Mouse (Mus musculus): ENCODE measurements at regions not wholly inside any gene's neighbourhood (a gene's known extent, or its start where the extent isn't known, plus 50 kb on each side); places are given as distances from the start of the nearest gene placed in this dataset.

DNA sequence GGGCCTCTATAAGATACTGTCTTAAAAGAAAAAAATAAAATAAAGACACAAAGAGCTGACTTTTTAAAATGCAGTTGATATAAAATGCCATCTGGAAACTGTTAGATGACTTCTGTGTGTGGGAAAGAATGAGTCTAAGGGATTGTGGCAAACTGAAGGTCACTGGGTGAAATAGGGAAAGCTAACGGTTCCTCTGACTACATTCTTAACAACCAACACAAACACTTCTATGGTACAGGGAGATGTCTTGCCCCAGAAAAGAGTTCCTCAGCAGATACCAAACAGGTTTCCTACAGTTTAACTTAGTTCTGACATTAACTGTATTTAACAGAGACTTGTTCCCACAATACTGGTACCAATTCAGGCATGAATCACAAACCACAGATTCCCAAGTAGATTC lies 103.6 kb upstream of the Nt5c1b start:
- Histone ChIP-seq H3K27me3 (replicated peaks; ENCODE audit: control insufficient read depth, insufficient read depth, low read length) (no peaks in the 10 kb centered on the region), H3K9me3 (ENCODE audit: control insufficient read depth, low read length) (no peaks in the 10 kb centered on the region), H3K4me2 (ENCODE audit: low read length) (no peak overlapping the region), H3K4me1 (ENCODE audit: control insufficient read depth, insufficient read depth, low read depth, low read length) (no peaks in the 10 kb centered on the region), H3K27ac (ENCODE audit: low read depth, low read length) (no peak overlapping the region), H3K9ac (ENCODE audit: low read depth, low read length) (no peak overlapping the region), H3K36me3 (ENCODE audit: control insufficient read depth, insufficient read depth, low read length) (no peaks in the 10 kb centered on the region), H3K4me3 (ENCODE audit: low read length) (no peak overlapping the region)
- no peak for ATAC-seq
- WGBS: 95% methylated on average over 1 of the region's 1 CpGs

DNA sequence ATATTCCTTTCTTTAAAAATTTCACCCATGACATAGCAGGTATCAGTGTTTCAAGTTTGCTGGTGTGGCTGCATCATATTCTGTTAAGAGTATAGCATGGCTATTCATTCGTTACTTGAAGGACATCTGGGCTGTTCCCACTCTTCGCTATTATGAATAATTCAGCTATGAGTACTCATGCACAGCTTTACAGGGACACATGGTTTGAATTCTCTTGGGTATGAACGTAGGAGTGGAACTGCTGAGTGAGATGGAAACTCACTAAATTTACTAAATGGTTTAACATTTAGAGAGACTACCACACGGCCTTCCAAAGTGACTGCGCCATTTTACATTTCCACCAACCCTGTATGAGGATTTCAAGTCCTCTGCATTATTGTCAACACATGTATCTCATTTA lies 97.7 kb upstream of the Nt5c1b start:
- ATAC-seq: no peak
- H3K27ac ChIP-seq (ENCODE audit: low read depth, low read length): no peak overlapping the region
- no peak overlapping the region for H3K9ac ChIP-seq (ENCODE audit: low read depth, low read length)
- 87% methylated on average over 5 of the region's 5 CpGs for WGBS
- no peaks in the 10 kb centered on the region for H3K27me3 ChIP-seq (replicated peaks; ENCODE audit: control insufficient read depth, insufficient read depth, low read length)
- H3K36me3 ChIP-seq (ENCODE audit: control insufficient read depth, insufficient read depth, low read length): no peaks in the 10 kb centered on the region
- no peak overlapping the region for H3K4me2 ChIP-seq (ENCODE audit: low read length)
- no peaks in the 10 kb centered on the region for H3K4me1 ChIP-seq (ENCODE audit: control insufficient read depth, insufficient read depth, low read depth, low read length)
- no peaks in the 10 kb centered on the region for H3K9me3 ChIP-seq (ENCODE audit: control insufficient read depth, low read length)
- no peak overlapping the region for H3K4me3 ChIP-seq (ENCODE audit: low read length)

DNA sequence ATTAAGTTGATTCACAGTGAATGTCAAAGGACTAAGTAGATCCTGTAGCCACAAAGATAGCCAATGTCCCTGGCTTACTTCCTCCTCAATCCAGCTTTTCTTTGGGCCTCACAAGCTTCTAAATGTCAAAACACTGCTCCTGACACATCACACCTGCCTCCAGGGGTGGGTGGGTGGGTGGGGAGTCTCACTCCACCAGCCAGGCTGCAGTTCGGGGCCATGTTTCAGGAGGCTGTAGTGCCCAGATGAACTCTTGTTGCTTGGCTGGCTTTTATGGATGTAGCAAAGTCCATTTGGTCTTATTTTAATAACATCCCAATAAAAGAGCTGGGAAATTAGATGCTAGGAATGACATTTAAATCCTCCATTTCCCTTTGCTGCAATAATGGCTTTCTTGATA lies 94.5 kb upstream of the Nt5c1b start:
- ATAC-seq: no peak

DNA sequence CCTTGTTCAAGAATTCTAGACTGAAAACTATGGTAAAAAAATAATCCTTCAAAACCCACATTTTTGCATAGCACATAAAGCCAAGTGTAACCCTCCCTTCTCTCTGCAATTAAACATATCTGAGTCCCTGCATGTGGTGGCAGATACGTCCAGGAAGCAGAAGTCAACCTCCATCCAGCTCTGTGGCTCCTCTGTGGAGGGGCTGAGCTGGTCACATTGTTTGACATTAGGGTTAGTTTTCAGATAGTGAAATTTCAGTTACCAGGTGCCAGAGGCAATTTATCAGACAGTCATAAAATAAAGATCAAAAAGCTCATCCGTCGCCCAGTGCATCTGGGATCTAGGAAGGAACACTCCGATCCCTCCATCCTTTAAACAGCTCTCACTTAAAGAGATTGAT lies 77.1 kb upstream of the Nt5c1b start:
- Histone ChIP-seq H3K27ac (ENCODE audit: low read depth, low read length) (no peak overlapping the region), H3K27me3 (replicated peaks; ENCODE audit: control insufficient read depth, insufficient read depth, low read length) (no peaks in the 10 kb centered on the region), H3K4me3 (ENCODE audit: low read length) (no peak overlapping the region), H3K9ac (ENCODE audit: low read depth, low read length) (no peak overlapping the region), H3K9me3 (ENCODE audit: control insufficient read depth, low read length) (no peaks in the 10 kb centered on the region), H3K4me1 (ENCODE audit: control insufficient read depth, insufficient read depth, low read depth, low read length) (no peaks in the 10 kb centered on the region), H3K36me3 (ENCODE audit: control insufficient read depth, insufficient read depth, low read length) (no peaks in the 10 kb centered on the region), H3K4me2 (ENCODE audit: low read length) (no peak overlapping the region)
- no peak for ATAC-seq
- WGBS: 88% methylated on average over 4 of the region's 4 CpGs

More for the DNA sequence above, 94.5 kb upstream of the Nt5c1b start:
- whole genome bisulfite sequencing: 88% methylated on average over 1 of the region's 1 CpGs
- Histone ChIP-seq H3K4me3 (ENCODE audit: low read length) (no peak overlapping the region), H3K9me3 (ENCODE audit: control insufficient read depth, low read length) (no peaks in the 10 kb centered on the region), H3K27me3 (replicated peaks; ENCODE audit: control insufficient read depth, insufficient read depth, low read length) (no peaks in the 10 kb centered on the region), H3K27ac (ENCODE audit: low read depth, low read length) (no peak overlapping the region), H3K4me1 (ENCODE audit: control insufficient read depth, insufficient read depth, low read depth, low read length) (no peaks in the 10 kb centered on the region), H3K36me3 (ENCODE audit: control insufficient read depth, insufficient read depth, low read length) (no peaks in the 10 kb centered on the region), H3K4me2 (ENCODE audit: low read length) (no peak overlapping the region), H3K9ac (ENCODE audit: low read depth, low read length) (no peak overlapping the region)

DNA sequence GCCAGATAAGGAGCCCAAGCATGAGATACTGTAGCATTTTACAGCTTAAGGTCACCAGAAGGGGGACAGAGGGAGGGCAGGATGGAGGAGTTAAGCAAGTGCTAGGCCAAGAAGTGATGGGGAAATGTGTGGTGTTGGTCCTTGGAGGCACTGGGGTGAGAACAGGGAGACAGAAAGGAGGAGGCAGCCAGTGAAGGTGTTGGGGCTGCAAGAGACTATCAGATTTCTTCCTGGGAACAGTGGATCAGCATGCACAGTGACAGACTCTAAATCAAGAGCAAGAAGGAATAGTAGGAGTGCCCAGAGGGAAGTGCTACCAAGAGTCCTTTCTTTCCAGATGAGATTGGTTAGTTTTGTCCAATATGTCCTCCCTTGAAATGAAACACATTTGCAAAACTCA lies 63.8 kb upstream of the Nt5c1b start:
- Histone ChIP-seq H3K4me2 (ENCODE audit: low read length) (no peak overlapping the region), H3K27me3 (replicated peaks; ENCODE audit: control insufficient read depth, insufficient read depth, low read length) (no peaks in the 10 kb centered on the region), H3K4me1 (ENCODE audit: control insufficient read depth, insufficient read depth, low read depth, low read length) (no peaks in the 10 kb centered on the region), H3K4me3 (ENCODE audit: low read length) (no peak overlapping the region), H3K9ac (ENCODE audit: low read depth, low read length) (no peak overlapping the region), H3K27ac (ENCODE audit: low read depth, low read length) (no peak overlapping the region), H3K36me3 (ENCODE audit: control insufficient read depth, insufficient read depth, low read length) (no peaks in the 10 kb centered on the region), H3K9me3 (ENCODE audit: control insufficient read depth, low read length) (no peaks in the 10 kb centered on the region)
- ATAC-seq: no peak

Measured in hindbrain, embryonic 16.5 days (tissue).